ENCODE assay signal across 30 mouse cellular contexts in the genomic region with DNA sequence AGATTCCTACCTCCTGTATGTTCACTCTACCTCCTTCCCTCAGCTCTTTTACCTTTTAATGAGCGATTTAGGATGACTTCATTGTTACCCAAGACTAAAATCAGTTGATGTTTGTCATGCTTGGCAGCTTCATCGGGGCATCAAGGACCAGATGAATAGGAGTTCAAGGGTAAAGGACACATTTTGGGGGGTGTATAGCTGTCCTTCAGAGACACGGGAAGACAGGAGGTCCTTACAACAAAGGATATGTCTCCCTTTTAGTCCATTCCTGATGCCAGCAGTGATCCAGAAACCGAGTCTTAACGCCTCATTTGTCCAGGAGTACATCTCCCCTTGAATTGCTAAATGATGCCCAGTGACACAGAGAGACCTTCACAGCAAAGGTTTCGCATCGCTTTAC.
"Had no signal": no experiment of that assay in that cellular context is flagged by ENCODE, and none has a peak within 500 bp of the region (broad histone marks: within the 10 kb centered on the region; RNA-seq: fewer than 3 reads in every experiment).

No protein-coding gene starts in this region.

- H3K27me3 ChIP-seq: limb, embryonic 15.5 days; liver, embryonic 12.5 days; liver, embryonic 13.5 days; liver, embryonic 15.5 days; lung, embryonic 15.5 days; neural tube, embryonic 12.5 days had no signal

- H3K9me3 ChIP-seq: limb, embryonic 10.5 days; limb, embryonic 12.5 days; limb, embryonic 13.5 days; limb, embryonic 15.5 days; liver, embryonic 12.5 days; liver, embryonic 13.5 days; liver, embryonic 15.5 days; lung, embryonic 15.5 days; megakaryocyte, embryonic 14.5 days; midbrain, embryonic 10.5 days; midbrain, embryonic 12.5 days; midbrain, embryonic 15.5 days; neural tube, embryonic 12.5 days had no signal

- H3K27ac ChIP-seq: limb, embryonic 10.5 days; limb, embryonic 12.5 days; limb, embryonic 13.5 days; limb, embryonic 15.5 days; liver, embryonic 12.5 days; liver, embryonic 13.5 days; liver, embryonic 14.5 days; liver, embryonic 15.5 days; lung, embryonic 15.5 days; macrophage; midbrain, embryonic 10.5 days; midbrain, embryonic 12.5 days; midbrain, embryonic 15.5 days; neural tube, embryonic 12.5 days had no signal

- ATAC-seq: liver, embryonic 12.5 days; liver, postnatal 0 days; lung, postnatal 0 days; midbrain, embryonic 15.5 days; midbrain, embryonic 16.5 days had no signal

- DNase-seq: left cerebral cortex, postnatal 4 days; liver; liver, embryonic 13.5 days; liver, postnatal 0 days; lung, adult 18-20 months; lung, adult 2 months; lung, embryonic 14.5 days; lung, postnatal 10 days; lung, postnatal 14 days; lung, postnatal 36 days; lung, postnatal 4 days; midbrain, embryonic 14.5 days had no signal

- H3K4me3 ChIP-seq: limb, embryonic 10.5 days; limb, embryonic 12.5 days; limb, embryonic 13.5 days; limb, embryonic 15.5 days; liver, embryonic 12.5 days; liver, embryonic 13.5 days; liver, embryonic 15.5 days; lung, embryonic 15.5 days; megakaryocyte, embryonic 14.5 days; midbrain, embryonic 10.5 days; midbrain, embryonic 12.5 days; midbrain, embryonic 15.5 days; myocyte; neural tube, embryonic 12.5 days had no signal

- H3K9ac ChIP-seq: limb, embryonic 12.5 days; limb, embryonic 13.5 days; limb, embryonic 15.5 days; liver, embryonic 12.5 days; liver, embryonic 13.5 days; liver, embryonic 14.5 days; liver, embryonic 15.5 days; liver, postnatal 0 days; lung, embryonic 14.5 days; lung, embryonic 15.5 days; midbrain, embryonic 12.5 days; midbrain, embryonic 15.5 days; neural tube, embryonic 12.5 days had no signal

- H3K36me3 ChIP-seq: limb, embryonic 10.5 days; limb, embryonic 12.5 days; limb, embryonic 13.5 days; limb, embryonic 15.5 days; liver, embryonic 12.5 days; liver, embryonic 13.5 days; liver, embryonic 15.5 days; lung, embryonic 15.5 days; midbrain, embryonic 10.5 days; midbrain, embryonic 12.5 days; midbrain, embryonic 15.5 days; neural tube, embryonic 12.5 days had no signal

- H3K4me1 ChIP-seq: limb, embryonic 10.5 days; limb, embryonic 15.5 days; liver, embryonic 12.5 days; liver, embryonic 13.5 days; liver, embryonic 15.5 days; lung, embryonic 15.5 days; megakaryocyte, embryonic 14.5 days had no signal

- H3K4me2 ChIP-seq: limb, embryonic 12.5 days; limb, embryonic 13.5 days; limb, embryonic 15.5 days; liver, embryonic 11.5 days; liver, embryonic 12.5 days; liver, embryonic 13.5 days; liver, embryonic 15.5 days; lung, embryonic 14.5 days; lung, embryonic 15.5 days; midbrain, embryonic 12.5 days; midbrain, embryonic 15.5 days; neural tube, embryonic 12.5 days had no signal
